Mouse (Mus musculus): ENCODE results near the gene Pgap1.

Gene Pgap1

DNA sequence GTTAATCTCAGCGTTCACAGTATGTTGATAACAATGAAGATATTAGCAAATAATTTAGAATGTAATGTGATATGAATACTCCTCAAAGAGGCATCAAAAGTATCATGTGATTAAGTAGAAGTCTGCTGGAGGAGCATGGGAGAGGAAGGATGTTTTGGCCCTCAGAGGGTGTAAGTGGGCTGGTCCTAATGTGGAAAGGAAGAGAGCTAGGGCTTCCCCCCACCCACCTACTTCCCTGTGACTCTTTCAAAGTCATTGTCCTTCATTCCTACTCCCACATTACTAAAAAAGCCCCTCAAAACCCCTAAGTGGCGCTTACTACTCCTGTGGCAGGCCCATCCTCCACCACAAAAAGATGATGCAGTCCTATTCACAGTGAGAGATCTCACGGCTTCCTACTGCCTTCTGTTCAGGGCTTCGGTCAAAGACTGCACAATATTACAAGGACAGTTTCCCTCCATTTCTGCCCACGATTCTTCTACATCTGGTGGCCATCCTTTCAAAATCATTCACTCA, 37.4 kb downstream of the Pgap1 start:
- no peak for DNase-seq (ENCODE audit: low spot score)

DNA sequence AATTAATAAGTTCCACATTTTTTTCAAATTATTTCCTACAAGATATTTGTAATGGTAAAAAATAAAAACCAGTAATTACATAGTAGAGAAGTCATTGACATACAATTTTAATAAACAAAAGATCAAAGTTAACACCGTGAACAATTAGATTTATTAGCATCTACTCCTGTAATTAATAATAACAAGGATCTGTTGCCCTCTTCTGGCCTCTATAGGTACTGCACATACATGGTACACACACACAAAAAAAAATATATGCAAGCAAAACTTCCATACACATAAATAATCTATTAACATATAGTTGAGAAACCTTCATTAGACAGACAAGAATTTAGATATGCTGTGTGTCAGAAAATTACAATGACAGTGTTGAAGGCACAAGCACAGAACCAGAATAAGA, 43.6 kb downstream of the Pgap1 start:
- DNase-seq (ENCODE audit: low spot score): no peak

DNA sequence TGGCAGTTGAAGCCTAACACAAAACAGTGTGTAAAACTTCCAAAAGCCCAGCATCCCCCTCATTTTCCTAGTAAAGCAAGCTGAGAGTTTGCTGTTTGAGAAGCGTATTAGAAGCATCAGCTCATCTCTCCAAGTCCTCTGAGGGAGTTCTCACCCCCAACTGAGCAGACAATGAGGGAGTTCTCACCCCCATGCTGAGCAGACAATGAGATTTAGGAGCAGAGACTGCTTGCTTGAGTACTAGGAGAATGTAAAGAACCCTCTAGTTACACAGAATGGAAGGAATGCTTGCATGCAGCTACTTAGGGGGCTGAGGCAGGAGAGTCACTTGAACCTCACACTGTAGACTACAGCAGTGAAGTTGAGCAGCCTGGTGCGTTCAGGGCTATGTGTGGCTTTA, 59.0 kb downstream of the Pgap1 start:
- DNase-seq (ENCODE audit: low spot score): no peak

DNA sequence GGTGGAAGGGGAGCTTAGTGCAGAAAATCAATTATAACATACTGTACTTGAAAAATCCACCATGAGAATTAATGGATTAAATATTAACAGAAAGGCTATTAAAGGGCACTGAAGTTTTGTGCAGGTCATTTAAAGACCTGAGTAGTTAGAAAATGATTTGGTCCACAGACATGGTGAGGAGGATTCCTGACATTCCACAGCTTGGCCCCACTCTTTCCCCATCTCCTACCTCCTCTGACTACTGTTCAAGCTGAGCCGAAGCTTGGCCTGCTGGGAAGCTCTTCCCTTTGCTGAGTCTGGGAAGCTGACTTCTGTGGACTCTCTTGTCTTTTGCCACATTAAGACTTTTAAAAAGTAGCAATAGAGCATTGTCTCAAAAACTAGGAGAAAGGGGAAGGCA, 61.2 kb downstream of the Pgap1 start:
- no peak for DNase-seq (ENCODE audit: low spot score)

DNA sequence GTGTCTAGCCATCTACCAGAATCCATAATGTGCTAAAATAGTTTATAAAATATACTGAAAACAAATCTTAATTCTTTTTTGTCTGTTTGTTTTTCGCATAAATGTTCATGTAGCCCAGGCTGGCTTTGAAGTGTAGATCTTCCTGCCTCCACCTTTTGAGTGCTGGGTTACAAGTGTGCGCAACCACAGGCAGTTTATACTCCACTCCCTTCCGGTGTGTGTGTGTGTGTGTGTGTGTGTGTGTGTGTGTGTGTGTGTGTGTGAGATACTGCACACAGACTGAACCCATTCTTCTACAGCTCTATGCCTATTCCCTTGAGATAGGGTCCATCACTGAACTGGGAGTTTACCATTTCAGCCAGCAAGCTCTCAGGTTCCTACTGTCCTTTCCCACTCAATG, 64.0 kb downstream of the Pgap1 start:
- no peak for DNase-seq (ENCODE audit: low spot score)

DNA sequence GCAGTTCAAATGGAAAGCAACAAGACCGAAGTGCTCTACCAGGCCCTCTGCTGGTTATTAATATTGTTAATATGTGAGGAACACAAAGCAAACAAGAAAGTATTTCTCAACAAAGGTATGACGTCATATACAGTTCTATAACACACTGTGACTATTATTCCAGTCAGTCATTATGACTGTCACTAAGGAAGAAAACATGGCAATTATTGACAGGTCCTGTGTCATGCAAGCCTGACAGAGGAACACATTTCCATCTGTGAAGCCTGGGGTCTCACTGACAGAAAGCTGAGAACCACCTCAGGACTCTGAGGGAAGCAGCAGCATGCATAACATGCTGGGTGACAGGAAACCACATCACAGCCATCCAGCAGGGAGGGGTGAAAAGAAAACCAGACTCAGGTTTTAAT, 65.0 kb downstream of the Pgap1 start:
- DNase-seq (ENCODE audit: low spot score): no peak

DNA sequence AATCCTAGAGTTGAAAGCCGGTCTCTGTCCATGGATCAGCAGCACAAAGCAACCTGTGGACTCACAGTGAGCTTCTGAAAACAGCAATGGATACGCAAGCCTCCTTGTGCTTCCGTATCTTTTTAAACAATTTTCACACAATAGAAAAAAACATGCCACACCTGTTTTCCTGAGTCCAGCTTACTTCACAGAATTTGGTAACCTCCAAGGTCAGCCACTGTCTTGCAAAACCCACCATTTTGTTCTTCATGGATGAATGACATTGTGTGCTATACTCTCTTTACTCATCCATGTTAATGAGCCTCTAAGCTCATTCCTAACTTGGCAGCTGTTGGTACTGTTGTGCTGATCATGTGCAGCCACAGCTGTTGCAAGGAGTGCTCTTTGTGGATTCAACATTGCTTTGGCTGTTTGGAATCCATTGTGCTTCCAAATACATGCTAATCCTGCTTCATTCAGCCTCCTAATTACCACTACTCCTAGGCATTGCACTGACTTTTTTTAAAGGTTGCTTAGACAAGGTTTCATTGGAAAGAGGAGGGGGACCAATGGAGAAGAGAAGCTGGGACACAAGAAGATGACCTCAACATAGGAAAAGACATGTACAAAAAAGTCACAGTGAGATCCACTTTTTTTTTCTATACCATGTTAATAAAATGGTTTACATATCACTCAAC, 72.6 kb downstream of the Pgap1 start:
- DNase-seq (ENCODE audit: low spot score): no peak

DNA sequence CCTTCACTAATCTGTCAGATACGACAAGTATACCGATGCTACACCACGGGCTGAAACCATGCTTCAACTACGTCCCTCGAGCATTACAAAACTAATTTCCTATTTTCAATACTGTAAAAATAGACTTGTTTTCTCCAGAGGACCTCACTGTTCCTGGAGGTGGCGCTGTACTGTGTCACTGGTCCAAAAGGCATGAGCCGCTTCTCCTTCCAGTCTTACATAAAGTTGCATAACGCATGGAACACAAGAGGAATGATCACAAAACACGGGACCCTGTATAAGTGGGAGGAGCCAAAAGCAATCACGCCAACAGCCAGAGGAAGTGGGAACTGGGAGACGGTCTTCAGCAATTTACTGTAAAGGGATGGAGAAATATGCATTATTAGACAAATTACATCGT, 77.0 kb downstream of the Pgap1 start:
- no peak for DNase-seq (ENCODE audit: low spot score)

DNA sequence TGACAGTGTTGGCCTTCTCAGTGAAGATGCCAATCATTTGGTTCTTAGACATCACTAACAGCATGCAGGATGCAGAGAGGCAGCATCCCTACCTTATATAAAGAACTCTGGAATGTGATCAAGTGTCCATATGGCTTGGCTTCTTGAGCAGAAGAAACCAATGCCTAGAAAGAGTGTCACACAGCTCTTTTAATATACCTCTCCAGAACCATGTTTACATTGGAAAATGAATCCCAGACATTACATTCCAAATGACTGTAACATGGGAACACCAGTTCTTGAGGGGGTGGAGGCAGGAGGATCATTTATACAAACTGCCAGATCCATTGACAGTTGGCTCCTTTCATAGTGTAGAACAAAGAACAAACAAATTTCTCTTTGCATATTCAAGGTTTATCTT, 88.8 kb downstream of the Pgap1 start:
- DNase-seq (ENCODE audit: low spot score): no peak

DNA sequence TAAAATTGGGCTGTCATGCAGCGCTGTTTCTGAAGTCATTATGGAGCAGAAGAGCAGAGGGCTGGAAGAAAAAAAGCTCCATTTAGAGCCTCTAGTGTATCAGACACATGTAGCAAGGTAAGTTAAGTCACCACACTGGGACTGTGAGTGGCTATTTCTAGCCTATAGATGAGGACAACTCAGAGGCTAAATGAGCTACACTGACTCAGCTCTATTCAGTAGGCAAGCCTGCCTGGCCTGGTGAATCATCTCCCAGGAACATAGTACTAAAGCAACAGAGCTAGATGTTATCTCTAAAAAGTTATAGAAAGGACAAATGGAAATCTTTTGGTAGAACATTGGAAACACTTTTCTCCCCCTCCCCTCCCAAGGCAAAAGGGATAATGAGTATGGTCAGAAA, 90.1 kb downstream of the Pgap1 start:
- no peak for DNase-seq (ENCODE audit: low spot score)

DNA sequence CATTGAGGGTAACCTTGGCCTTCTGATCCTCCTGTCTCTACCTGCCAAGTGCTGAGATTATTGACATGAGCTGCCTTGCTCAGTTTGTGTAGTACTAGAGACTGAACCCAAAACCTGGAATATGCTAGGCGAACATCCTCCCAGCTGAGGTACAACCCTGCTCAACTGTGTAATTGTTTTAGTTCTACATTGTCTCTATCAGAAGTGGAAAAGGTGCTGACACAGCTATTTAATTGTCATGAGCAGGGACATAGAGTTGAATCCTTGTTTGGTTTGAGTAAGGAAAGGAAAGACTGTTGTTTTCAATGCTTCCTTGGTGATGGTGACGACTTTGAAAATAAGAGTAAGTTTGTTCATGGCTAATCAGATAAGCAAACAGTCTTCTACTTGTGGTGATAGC, 105.4 kb downstream of the Pgap1 start:
- DNase-seq (ENCODE audit: low spot score): no peak

DNA sequence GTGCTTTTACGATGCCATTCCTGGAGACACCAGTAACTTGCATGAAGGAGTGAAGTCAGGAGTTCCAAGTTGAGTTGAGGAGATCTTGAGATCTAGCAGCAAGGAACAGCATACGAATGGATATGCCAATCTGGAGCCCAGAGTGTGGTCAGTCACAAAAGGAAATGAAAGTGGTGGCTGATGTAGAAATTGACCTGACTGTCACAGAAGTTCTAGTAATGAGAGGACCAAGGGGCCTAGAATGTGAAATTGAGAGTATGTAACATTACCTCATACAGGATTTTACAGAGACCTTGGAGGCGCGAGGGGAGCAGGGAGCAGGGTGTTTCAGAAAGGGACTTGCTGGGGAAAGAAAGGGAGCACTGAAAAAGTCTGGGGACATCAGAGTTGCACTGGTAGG, 108.7 kb downstream of the Pgap1 start:
- no peak for DNase-seq (ENCODE audit: low spot score)

DNA sequence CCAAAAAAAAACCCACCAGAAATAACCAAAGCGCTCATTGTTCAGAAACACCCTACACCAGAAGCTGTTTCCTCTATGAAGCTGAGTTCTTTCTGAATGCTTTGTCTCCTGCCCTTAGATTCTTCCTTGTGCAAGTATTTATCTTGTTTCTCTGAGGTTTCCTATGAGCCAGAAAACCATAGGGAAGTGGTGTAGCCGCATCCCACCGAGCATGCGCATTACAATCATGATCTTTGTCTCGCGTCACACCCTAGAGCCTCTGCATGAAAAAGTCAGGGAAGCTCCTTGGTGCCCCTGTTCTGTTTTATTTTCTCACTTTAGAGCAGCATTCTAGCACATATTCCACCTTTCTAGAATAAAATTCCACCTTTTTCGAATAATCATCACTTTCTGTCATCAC, 113.8 kb downstream of the Pgap1 start:
- DNase-seq (ENCODE audit: low spot score): no peak

DNA sequence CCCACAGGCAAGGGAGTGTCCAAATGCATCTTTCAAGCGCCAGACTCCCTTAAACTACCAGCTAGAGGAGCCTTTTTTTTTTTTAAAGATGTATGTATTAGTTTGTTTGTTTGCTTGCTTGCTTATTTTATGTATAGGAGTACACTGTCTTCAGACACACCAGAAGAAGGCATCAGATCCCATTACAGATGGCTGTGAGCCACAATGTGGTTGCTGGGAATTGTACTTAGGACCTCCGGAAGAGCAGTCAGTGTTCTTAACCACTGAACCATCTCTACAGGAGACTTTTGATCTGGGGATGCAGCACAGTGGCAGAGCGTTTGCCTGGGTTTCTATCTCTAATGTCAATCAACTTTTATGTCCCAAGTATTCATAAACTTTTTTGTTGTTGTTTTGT, 118.4 kb downstream of the Pgap1 start:
- no peak for DNase-seq (ENCODE audit: low spot score)

DNA sequence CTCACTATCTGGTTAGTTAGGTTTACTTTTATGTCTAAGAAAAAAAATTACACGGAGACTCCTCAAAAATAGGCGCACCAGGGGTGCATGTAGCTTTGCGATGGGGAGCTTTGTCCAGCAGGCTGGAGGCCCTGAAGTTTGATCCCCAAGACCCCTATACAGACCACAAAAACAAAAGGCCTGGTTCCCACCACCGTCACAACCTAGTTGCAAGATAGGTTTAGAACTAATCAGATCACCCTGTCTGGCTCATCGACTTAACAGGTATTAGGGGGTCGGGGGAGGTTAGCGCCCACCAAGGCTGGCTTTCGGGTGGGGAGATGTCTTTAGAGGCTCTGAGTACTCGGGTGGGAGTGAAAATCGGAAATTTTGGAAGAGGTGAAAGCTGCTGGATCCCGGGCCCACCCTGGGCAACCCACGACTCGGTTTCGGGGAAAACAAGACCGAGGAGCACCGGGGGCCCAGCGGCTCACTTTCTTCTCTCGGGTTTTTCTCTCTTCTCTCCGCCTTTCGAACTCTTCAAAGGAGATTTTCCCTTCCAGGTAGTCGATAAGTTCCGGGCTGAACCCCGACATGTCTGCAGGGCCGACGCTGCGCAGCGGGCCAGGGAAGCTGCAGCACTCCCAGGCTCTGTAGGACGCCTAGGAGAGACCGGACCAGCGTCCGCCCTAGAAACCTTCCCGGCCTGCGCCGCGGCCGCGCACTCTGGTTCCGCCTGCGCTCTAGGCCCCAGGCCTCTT, 119.0 kb downstream of the Pgap1 start, which contains the start of gene Gtf3c3:
Gene Gtf3c3, minus strand, starts transcription at position 632 of the 740 bp plus-strand sequence.
- peak; percentile 75 for DNase-seq (ENCODE audit: low spot score)
